In the genomic region with DNA sequence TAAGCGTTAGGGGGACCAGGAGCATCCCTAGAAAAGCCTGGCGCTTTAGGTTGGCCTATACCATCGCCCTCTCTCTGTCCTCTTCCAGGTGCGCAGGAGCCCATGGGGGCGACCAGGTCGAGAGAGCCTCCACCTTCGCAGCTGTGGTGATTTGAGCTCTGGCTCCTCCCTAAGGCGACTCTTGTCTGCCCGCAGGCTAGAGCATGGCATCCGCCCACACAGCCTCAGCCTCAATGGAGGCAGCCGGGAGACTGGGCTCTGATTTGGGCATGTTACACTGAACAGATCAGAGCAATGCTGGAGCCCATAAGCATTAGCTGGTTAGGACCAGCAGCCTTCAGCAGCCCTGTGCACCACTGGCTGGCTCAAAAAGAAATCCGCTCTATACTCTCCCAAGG, we compare ENCODE assay signal across 12 mouse cellular contexts. TPM values are rescaled to one million over a fixed set of nuclear protein-coding genes. Genes with fewer than 3 reads are reported as not detected.
DNase-seq lines count a peak whose midpoint lies in the region; ATAC-seq and TF ChIP-seq lines count a peak whose summit lies in the region.
"Had no signal": no experiment of that assay in that cellular context is flagged by ENCODE, and none has a peak within 500 bp of the region (broad histone marks: within the 10 kb centered on the region; RNA-seq: fewer than 3 reads in every experiment).

No protein-coding gene starts in this region.

- TF ChIP-seq RAD21 in MEL (IDR thresholded peaks at IDR 0.05; ENCODE audit: low read depth, low read length): no peak

- H3K36me3 ChIP-seq in heart, postnatal 0 days (replicated peaks; ENCODE audit: control insufficient read depth, insufficient read depth, low read length): no peaks in the 10 kb centered on the region
- no peaks in the 10 kb centered on the region for H3K36me3 ChIP-seq in heart, adult 2 months (ENCODE audit: control insufficient read depth, insufficient read depth, low read length)
- peaks cover 0 to 55% of the 10 kb centered on the region in 2 experiments; a peak in 2 of 4 replicates for H3K36me3 ChIP-seq in MEL (ENCODE audit: control insufficient read depth in 1 of 2, insufficient read depth in 2 of 2, low read length in 2 of 2)

- no peaks in the 10 kb centered on the region for H3K27me3 ChIP-seq in heart, postnatal 0 days (ENCODE audit: control insufficient read depth, insufficient read depth, low read length)
- H3K27me3 ChIP-seq in heart, adult 2 months (ENCODE audit: control insufficient read depth, insufficient read depth, low read length): no peaks in the 10 kb centered on the region
- H3K27me3 ChIP-seq in MEL (ENCODE audit: control insufficient read depth in 1 of 2, insufficient read depth in 2 of 2, low read length in 2 of 2): no peaks in the 10 kb centered on the region

- no peaks in the 10 kb centered on the region for H3K79me2 ChIP-seq in heart, adult 2 months (replicated peaks; ENCODE audit: control insufficient read depth, insufficient read depth, low read length)
- H3K79me2 ChIP-seq in MEL (ENCODE audit: control insufficient read depth, insufficient read depth, low read length, poor library complexity): no peaks in the 10 kb centered on the region; the same call in 1 of the 2 replicates

- no peaks in the 10 kb centered on the region for H3K9me3 ChIP-seq in heart, postnatal 0 days (replicated peaks; ENCODE audit: control insufficient read depth, low read length)
- H3K9me3 ChIP-seq in MEL (replicated peaks; ENCODE audit: insufficient read depth, low read length): no peaks in the 10 kb centered on the region

- peak overlapping the region; percentile 17; the same call in 1 of the 2 replicates for H3K4me2 ChIP-seq in heart, postnatal 0 days (ENCODE audit: low read depth, low read length)
- H3K4me2 ChIP-seq: lung, embryonic 14.5 days had no signal

- whole genome bisulfite sequencing in heart, postnatal 0 days: 71% methylated on average over 12 of the region's 12 CpGs
- 80% methylated on average over 12 of the region's 12 CpGs for whole genome bisulfite sequencing in heart, adult 2 months

- peaks cover 5% of the 10 kb centered on the region; the same call in 1 of the 2 replicates for H3K4me1 ChIP-seq in heart, postnatal 0 days (ENCODE audit: control insufficient read depth, insufficient read depth)
- H3K4me1 ChIP-seq in heart, adult 2 months (ENCODE audit: control insufficient read depth, insufficient read depth, low read length): no peaks in the 10 kb centered on the region
- peaks cover 37 to 71% of the 10 kb centered on the region in 2 experiments for H3K4me1 ChIP-seq in MEL (ENCODE audit: control insufficient read depth in 1 of 2, insufficient read depth in 2 of 2, low read length in 2 of 2)

- intact Hi-C loops in heart, adult 2 months (cut with DNase I): no loop called here
- intact Hi-C loops in left cerebral cortex, postnatal 10 days (cut with DNase I): no loop called here

- ATAC-seq in heart, postnatal 0 days (ENCODE audit: insufficient read depth, low read depth): no peak

- no peak for TF ChIP-seq POLR2A in heart, adult 2 months (IDR thresholded peaks at IDR 0.05; ENCODE audit: insufficient read depth, low read depth, low read length)
- TF ChIP-seq POLR2A in MEL (IDR thresholded peaks at IDR 0.05; ENCODE audit: control insufficient read depth in 1 of 2, insufficient read depth in 1 of 2, low read depth in 1 of 2, low read length in 2 of 2, poor library complexity in 1 of 2): no peak

- no peak overlapping the region; the same call in 1 of the 2 replicates for H3K9ac ChIP-seq in heart, postnatal 0 days (replicated peaks; ENCODE audit: low read depth, low read length)
- H3K9ac ChIP-seq in heart, adult 2 months (ENCODE audit: low read depth, low read length): no peak overlapping the region
- no peak overlapping the region; the same call in 1 of the 2 replicates for H3K9ac ChIP-seq in MEL (ENCODE audit: control insufficient read depth, low read depth, low read length, poor library complexity, severe bottlenecking)
- H3K9ac ChIP-seq: lung, embryonic 14.5 days had no signal

- TF ChIP-seq EP300 in heart, postnatal 0 days (IDR thresholded peaks at IDR 0.05; ENCODE audit: low read depth): no peak
- TF ChIP-seq EP300 in heart, adult 2 months (IDR thresholded peaks at IDR 0.05; ENCODE audit: insufficient read depth, low read depth, low read length): no peak
- TF ChIP-seq EP300 in MEL (IDR thresholded peaks at IDR 0.05; ENCODE audit: low read depth in 1 of 2, low read length in 2 of 2): no peak

- no peak overlapping the region; the same call in 1 of the 2 replicates for H3K4me3 ChIP-seq in heart, postnatal 0 days (ENCODE audit: low read depth, low read length)
- H3K4me3 ChIP-seq in heart, adult 2 months: no peak overlapping the region
- no peak overlapping the region for H3K4me3 ChIP-seq in MEL (ENCODE audit: control insufficient read depth in 1 of 2, insufficient read depth in 1 of 2, low read depth in 2 of 2, low read length in 2 of 2)

- DNase-seq in heart, postnatal 0 days (ENCODE audit: low spot score): no peak
- no peak for DNase-seq in heart, adult 2 months
- peak; percentile 29 for DNase-seq in B cell, adult 2 months
- DNase-seq in MEL (ENCODE audit: low read depth, low spot score): no peak
- peak; percentile 29 to 34 for DNase-seq in natural killer cell, adult 2 months (ENCODE audit: low spot score in 2 of 2)
- no peak for DNase-seq in adrenal gland, postnatal 10 days
- no peak for DNase-seq in gastrocnemius, postnatal 4 days (ENCODE audit: low spot score in 2 of 2)
- no peak for DNase-seq in left cerebral cortex, postnatal 10 days (ENCODE audit: extremely low spot score in 1 of 2, low spot score in 2 of 2)
- DNase-seq: cerebellum, adult 11-12 months; kidney, postnatal 25 days; lung, embryonic 14.5 days; right cerebral cortex, postnatal 4 days had no signal

- H3K27ac ChIP-seq in heart, postnatal 0 days (ENCODE audit: low read depth): no peak overlapping the region
- no peak overlapping the region for H3K27ac ChIP-seq in heart, adult 2 months
- peak overlapping the region; percentile 38; the same call in 1 of the 2 replicates for H3K27ac ChIP-seq in MEL (ENCODE audit: control insufficient read depth, low read depth, low read length)

- TF ChIP-seq CTCF in heart, postnatal 0 days (IDR thresholded peaks at IDR 0.05; ENCODE audit: low read depth): no peak
- no peak for TF ChIP-seq CTCF in heart, adult 2 months (IDR thresholded peaks at IDR 0.05)
- TF ChIP-seq CTCF in MEL (IDR thresholded peaks at IDR 0.05 in 2 of 3, conservative IDR thresholded peaks at IDR 0.05 in 1 of 3; ENCODE audit: control insufficient read depth in 1 of 3, insufficient read depth in 1 of 3, low read depth in 2 of 3, low read length in 3 of 3, poor library complexity in 1 of 3, severe bottlenecking in 1 of 3): no peak

RNA-seq across cellular contexts. Expression of a gene that starts 5.5 kb away (rescaled TPM):
- 2.1 and 2.2 TPM in 2 replicates for total RNA-seq in heart, postnatal 0 days (2014; rRNA removed; ENCODE audit: low replicate concordance)
- polyA plus RNA-seq in heart, postnatal 0 days (2015; fragmentation: Nextera tagmentation; extraction: Ambion mirVana): 5.6 and 5.7 TPM in 2 replicates
- total RNA-seq in heart, adult 2 months (2021): 1 to 10 TPM; 3.9 to 5.1 TPM
- polyA plus RNA-seq in heart, adult 2 months (2012; rRNA removed): 12.8 and 18.0 TPM in 2 replicates
- total RNA-seq in MEL (2012; rRNA removed): 6.2 and 7.0 TPM in 2 replicates
- polyA plus RNA-seq in MEL (2012; ENCODE audit: insufficient read depth in 1 of 2, insufficient read length in 2 of 2, low read depth in 1 of 2, low replicate concordance in 2 of 2, missing spikeins in 1 of 2): 10 to 100 TPM in 1 of 2 experiments, not detected in 1; 35.3 TPM
- 10 to 100 TPM; 16.2 to 24.8 TPM for total RNA-seq in adrenal gland, postnatal 10 days (2021)
- 10 to 100 TPM; 19.2 to 22.1 TPM for total RNA-seq in gastrocnemius, postnatal 4 days (2021)
- 10 to 100 TPM; 59.6 to 66.2 TPM for total RNA-seq in left cerebral cortex, postnatal 10 days (2021)

RNA-seq across cellular contexts. Expression of a gene that starts 11.2 kb away (rescaled TPM):
- total RNA-seq in heart, postnatal 0 days (2014; rRNA removed; ENCODE audit: low replicate concordance): 54.4 and 60.7 TPM in 2 replicates
- polyA plus RNA-seq in heart, postnatal 0 days (2015; fragmentation: Nextera tagmentation; extraction: Ambion mirVana): 65.9 and 70.3 TPM in 2 replicates
- 10 to 100 TPM; 44.5 to 54.7 TPM for total RNA-seq in heart, adult 2 months (2021)
- 96.7 and 108 TPM in 2 replicates for polyA plus RNA-seq in heart, adult 2 months (2012; rRNA removed)
- total RNA-seq in MEL (2012; rRNA removed): 78.1 and 101 TPM in 2 replicates
- 100 to 1,000 TPM in 1 of 2 experiments, not detected in 1; 287 TPM for polyA plus RNA-seq in MEL (2012; ENCODE audit: insufficient read depth in 1 of 2, insufficient read length in 2 of 2, low read depth in 1 of 2, low replicate concordance in 2 of 2, missing spikeins in 1 of 2)
- 10 to 100 TPM; 67.9 to 72.7 TPM for total RNA-seq in adrenal gland, postnatal 10 days (2021)
- total RNA-seq in gastrocnemius, postnatal 4 days (2021): 10 to 100 TPM; 41.8 to 43.1 TPM
- 10 to 100 TPM; 80.5 to 81.1 TPM for total RNA-seq in left cerebral cortex, postnatal 10 days (2021)

RNA-seq across cellular contexts. Expression of a gene that starts 14.3 kb away (rescaled TPM):
- total RNA-seq in heart, postnatal 0 days (2014; rRNA removed; ENCODE audit: low replicate concordance): 36.2 and 36.4 TPM in 2 replicates
- 20.1 and 20.8 TPM in 2 replicates for polyA plus RNA-seq in heart, postnatal 0 days (2015; fragmentation: Nextera tagmentation; extraction: Ambion mirVana)
- total RNA-seq in heart, adult 2 months (2021): 10 to 100 TPM; 19.9 to 20.4 TPM
- 26.3 and 39.2 TPM in 2 replicates for polyA plus RNA-seq in heart, adult 2 months (2012; rRNA removed)
- 42.8 and 49.1 TPM in 2 replicates for total RNA-seq in MEL (2012; rRNA removed)
- 10 to 100 TPM in 1 of 2 experiments, not detected in 1; 55.0 TPM for polyA plus RNA-seq in MEL (2012; ENCODE audit: insufficient read depth in 1 of 2, insufficient read length in 2 of 2, low read depth in 1 of 2, low replicate concordance in 2 of 2, missing spikeins in 1 of 2)
- 10 to 100 TPM; 47.8 to 48.1 TPM for total RNA-seq in adrenal gland, postnatal 10 days (2021)
- total RNA-seq in gastrocnemius, postnatal 4 days (2021): 10 to 100 TPM; 30.9 to 32.2 TPM
- total RNA-seq in left cerebral cortex, postnatal 10 days (2021): 10 to 100 TPM; 66.2 to 68.0 TPM

RNA-seq across cellular contexts. Expression of a gene that starts 23.9 kb away (rescaled TPM):
- 22.7 and 24.7 TPM in 2 replicates for total RNA-seq in heart, postnatal 0 days (2014; rRNA removed; ENCODE audit: low replicate concordance)
- 8.2 and 8.5 TPM in 2 replicates for polyA plus RNA-seq in heart, postnatal 0 days (2015; fragmentation: Nextera tagmentation; extraction: Ambion mirVana)
- total RNA-seq in heart, adult 2 months (2021): 10 to 100 TPM; 15.4 to 18.9 TPM
- polyA plus RNA-seq in heart, adult 2 months (2012; rRNA removed): 26.5 and 40.4 TPM in 2 replicates
- 27.5 and 28.2 TPM in 2 replicates for total RNA-seq in MEL (2012; rRNA removed)
- polyA plus RNA-seq in MEL (2012; ENCODE audit: insufficient read depth in 1 of 2, insufficient read length in 2 of 2, low read depth in 1 of 2, low replicate concordance in 2 of 2, missing spikeins in 1 of 2): 100 to 1,000 TPM in 1 of 2 experiments, 10 to 100 TPM in 1; 83.6 to 138 TPM
- total RNA-seq in adrenal gland, postnatal 10 days (2021): 10 to 100 TPM; 42.0 to 65.6 TPM
- 10 to 100 TPM; 31.1 to 39.0 TPM for total RNA-seq in gastrocnemius, postnatal 4 days (2021)
- total RNA-seq in left cerebral cortex, postnatal 10 days (2021): 10 to 100 TPM; 42.3 to 47.3 TPM

RNA-seq across cellular contexts. Expression of a gene that starts 26.5 kb away (rescaled TPM):
- total RNA-seq in heart, postnatal 0 days (2014; rRNA removed; ENCODE audit: low replicate concordance): 21.4 and 26.4 TPM in 2 replicates
- 16.4 and 17.4 TPM in 2 replicates for polyA plus RNA-seq in heart, postnatal 0 days (2015; fragmentation: Nextera tagmentation; extraction: Ambion mirVana)
- total RNA-seq in heart, adult 2 months (2021): 1 to 10 TPM; 3.4 to 5.1 TPM
- 15.8 and 24.3 TPM in 2 replicates for polyA plus RNA-seq in heart, adult 2 months (2012; rRNA removed)
- 1.8 and 3.4 TPM in 2 replicates for total RNA-seq in MEL (2012; rRNA removed)
- 1 to 10 TPM in 1 of 2 experiments, not detected in 1; 4.9 TPM for polyA plus RNA-seq in MEL (2012; ENCODE audit: insufficient read depth in 1 of 2, insufficient read length in 2 of 2, low read depth in 1 of 2, low replicate concordance in 2 of 2, missing spikeins in 1 of 2)
- 10 to 100 TPM; 21.8 to 22.6 TPM for total RNA-seq in adrenal gland, postnatal 10 days (2021)
- 100 to 1,000 TPM; 142 to 158 TPM for total RNA-seq in gastrocnemius, postnatal 4 days (2021)
- 10 to 100 TPM; 27.8 to 31.4 TPM for total RNA-seq in left cerebral cortex, postnatal 10 days (2021)

Comparison
In these comparisons a context has a peak if more than half of its experiments do, and no peak if none do; other contexts are left out.
1. DNase-seq: peak in B cell, adult 2 months (2 of 2) and natural killer cell, adult 2 months (2 of 2); none in heart, postnatal 0 days (single experiment), heart, adult 2 months (0 of 2), MEL (single experiment), adrenal gland, postnatal 10 days (single experiment), gastrocnemius, postnatal 4 days (0 of 2) and left cerebral cortex, postnatal 10 days (0 of 2).